Mouse (Mus musculus) cerebellum, postnatal 36 days (tissue): ENCODE results near the gene Chrnd.

Source experiments
- DNase-seq, 2 experiments: peaks; one replicate each; pipeline ENCODE4 v3.0.0; 2021 to 2022; ENCODE audit warnings: mixed read lengths in 2 of 2

The Chrnd gene

DNA sequence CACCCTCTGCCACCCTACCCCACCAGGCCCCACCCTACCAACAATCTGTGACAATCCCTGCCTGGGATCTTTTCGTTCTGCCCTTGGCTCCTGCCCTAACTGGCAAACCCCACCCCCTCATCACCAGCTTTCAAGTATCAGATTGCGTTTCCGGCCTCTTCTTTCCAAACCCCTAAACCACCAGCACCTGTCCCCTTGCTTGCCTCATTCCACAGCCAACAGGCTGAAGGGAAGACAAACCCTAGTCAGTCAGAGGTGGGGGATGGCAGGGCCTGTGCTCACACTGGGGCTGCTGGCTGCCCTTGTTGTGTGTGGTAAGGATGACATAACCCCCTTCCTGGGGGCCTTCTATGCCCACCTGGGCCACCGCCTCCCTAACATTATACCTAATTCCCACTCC is at the start of gene Chrnd:
TSS of gene Chrnd (plus strand) at position 179 of the 400 bp plus-strand sequence.
- no peak for DNase-seq

DNA sequence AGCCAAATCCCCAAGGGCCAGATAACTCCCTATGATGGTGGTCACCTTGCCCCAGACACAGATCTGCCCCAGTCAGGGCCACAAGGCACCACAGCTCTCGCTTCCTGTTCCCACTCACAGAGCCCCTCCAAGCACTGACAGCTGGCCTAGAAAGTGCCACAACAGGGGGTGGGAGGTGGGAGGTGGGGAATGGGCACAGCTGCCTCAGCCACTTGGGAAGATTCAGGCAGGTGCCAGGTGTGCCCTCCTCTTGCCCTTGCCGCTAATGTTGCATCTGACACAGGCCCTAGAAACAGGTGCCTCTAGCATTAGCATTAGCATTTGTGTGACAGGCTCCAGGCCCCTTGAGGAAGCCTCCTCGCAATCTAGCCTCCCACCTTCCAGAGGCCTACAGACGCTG is 48.9 kb upstream of the Chrnd start:
- DNase-seq: no peak

DNA sequence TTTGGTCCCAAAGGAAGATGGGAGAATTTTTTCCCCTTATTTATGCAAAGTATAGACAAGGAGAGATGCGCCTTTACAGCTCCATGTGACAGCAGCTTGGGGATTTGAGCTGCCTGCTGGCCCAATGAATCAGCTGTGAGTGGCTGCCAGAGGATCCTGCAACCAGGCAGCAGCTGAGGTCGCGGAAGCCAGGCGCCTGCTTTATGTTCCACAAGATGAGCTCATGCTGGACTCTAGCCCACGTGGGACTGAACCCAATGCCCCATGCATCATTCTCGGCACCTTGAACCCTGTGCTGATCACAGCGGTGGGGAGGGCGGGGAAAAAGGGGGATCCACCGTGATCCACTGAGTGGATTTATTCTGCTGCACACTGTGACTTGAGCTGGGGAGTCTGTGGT is 48.0 kb upstream of the Chrnd start:
- DNase-seq: peak; percentile 14 to 26

DNA sequence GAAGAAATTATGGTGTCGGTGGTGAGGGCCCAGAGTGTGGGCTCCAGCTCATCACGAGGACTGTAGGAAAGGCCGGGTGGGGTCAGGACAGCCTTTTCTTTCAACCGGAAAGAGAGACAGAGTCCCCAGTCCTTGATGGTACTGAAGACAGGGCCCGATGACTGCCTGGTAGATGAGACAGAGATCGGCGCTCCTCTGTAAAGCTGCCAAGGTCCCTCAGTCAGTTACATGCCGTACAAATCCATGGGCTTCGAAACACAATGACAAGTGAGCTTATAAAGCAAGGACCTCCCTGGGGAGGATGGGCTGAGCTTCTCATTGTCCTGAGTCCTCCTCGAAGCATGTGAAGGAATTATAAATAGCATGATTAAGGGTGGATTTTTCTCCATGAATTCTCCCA is 47.3 kb upstream of the Chrnd start:
- no peak for DNase-seq

DNA sequence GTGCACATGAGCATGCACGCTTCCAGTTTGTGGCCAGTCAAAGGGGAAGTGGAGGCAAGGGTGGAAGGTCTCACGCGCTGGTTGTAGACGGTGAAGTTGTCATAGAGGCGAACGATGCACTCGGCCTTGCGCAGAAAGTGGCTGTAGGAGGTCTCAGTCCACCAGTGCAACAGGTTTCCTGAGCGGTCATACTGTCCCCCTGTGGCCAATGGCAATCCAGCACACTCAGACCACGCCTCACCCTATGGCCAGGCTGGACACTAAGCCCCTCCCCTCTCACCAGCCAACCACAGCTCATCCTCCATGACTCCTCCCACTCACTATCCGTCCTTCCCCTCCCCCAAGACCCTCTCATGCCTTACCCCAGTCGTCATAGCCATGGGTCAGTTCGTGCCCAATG is 41.0 kb upstream of the Chrnd start:
- no peak for DNase-seq

DNA sequence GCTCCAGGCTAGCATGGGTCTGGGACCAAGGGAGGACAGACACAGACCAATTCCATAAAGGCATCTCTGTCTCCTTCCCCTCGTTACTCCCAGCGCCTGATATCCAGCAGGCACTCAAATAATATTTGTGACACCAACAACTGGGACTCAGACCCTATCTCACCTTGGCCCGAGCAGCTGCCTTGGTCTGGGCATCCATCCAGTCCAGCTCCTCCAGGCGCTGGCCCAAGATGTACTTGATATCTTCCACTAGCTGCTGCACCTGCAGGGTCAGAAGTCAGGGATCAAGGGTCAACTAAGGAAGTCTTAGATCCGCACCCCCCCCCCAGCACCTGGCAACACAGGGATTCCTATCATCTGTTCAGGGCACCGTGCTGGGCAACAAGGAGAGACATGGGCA is 39.1 kb upstream of the Chrnd start:
- DNase-seq: no peak

DNA sequence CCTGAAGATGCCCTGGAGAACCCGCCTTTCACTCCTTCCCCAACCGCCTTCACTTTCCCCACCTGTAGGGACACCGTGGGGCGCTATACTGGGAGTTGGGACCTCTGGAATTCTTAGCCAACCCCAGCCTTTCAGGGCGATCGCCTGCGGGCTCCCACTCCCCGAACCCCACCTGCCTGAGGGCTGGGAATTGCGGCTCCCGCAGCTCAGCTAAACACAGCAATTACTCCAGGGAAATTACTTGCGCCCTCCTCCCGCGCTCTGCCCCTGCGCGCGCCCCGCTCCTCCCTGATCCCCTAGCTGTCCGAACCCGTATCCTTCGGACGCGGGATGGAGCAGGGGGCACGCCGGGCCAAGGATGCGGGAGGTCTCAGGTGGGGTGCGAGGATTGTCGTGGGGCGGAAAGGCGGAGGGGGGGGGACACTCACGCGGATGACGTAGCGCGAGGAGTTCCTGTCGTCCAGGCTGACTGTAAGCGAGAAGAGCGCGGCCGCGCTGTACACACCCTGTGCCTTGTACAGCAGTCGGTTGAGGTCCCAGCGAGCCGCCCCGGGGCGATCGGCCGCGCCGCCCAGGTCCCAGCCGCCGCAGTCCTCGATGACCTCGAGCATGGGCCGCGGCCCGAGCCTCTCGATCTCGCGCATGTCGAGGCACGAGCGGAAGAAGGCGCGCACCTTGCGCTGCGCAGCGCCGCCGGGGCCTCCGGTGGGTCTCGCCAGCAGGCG is 36.5 kb upstream of the Chrnd start:
- DNase-seq: no peak

DNA sequence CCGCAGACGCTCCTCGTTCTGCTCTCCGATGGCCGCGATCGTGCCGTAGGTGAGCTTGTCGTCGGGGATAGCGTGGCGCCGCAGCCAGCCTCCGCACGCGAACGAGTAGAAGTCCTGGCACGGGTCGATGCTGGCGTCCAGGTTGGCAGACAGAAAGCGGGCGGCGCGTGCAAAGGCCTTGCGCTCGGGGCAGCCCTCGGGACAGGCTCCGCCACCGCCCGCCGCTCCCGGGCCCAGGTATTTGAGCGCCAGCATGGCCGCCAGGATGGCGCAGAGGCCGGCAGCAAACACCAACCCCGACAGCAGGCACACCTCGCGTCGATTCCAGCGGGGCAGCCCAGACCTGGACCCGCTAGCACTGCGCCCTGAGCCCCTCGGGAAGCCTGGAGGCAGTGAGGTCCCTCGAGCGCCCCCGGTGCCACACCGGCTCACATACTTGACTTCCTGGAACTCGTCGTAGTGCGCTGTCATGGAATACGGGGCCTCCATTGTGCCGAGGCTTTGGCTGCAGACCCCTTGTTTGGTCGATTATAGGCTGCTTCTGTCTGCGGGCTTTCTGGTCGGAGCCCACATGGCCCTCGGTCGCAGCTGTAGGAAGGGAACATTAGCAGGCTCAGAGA is 35.8 kb upstream of the Chrnd start:
- DNase-seq: no peak

DNA sequence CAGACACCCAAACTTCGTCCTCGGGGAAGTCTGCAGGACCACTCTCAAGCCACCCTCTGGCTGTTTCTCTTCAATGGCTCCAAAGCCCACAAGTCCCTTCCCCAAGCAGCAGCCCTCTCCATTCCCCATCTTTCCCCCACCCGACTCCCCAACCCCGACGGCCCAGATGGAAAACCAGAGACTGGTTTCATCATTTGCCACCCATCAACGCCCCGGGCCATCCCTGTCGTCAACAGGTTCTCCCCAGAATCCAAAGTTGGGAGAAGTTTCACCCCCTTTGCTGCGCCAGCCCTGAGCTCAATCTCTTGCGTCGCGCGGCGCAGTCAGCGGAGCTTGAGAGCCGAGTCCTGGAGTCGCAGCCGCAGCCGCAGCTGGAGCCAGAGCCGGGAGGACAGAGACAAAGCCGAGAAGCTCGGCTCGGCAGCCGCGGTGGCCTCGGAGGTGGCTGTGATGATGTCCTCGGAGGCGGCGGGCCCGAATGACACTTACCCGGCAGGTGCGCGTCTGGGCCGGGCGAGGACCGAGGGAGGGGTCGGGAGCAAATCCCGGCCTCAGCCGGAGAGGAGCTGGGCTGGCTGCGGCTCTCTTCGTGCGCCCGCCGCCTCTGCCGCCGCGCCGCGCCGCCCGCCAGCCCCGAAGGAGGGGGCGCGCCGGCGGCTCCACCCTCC is 34.7 kb upstream of the Chrnd start:
- no peak for DNase-seq

DNA sequence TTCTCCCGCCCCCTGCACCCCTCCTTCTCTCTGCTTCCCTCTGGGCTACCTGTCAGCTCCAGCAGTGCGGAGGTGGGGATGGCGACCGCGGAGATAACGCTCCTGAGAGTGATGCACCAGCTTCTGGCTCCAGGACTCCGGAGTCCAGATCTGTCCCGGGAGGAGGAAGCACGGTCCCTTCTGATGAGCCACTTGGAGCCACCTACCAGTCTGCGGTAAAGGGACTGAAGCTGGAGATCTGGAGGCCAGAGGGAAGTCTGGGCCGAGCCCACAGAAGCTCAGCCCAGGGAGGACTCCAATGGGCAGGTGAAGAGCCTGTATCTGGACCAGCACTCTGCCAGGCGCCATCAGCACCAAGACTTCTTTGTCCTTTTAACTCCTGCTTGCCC is 34.2 kb upstream of the Chrnd start, which contains the start of gene Ecel1:
TSS of gene Ecel1 (minus strand) at position 323 of the 389 bp plus-strand sequence.
- DNase-seq: no peak

DNA sequence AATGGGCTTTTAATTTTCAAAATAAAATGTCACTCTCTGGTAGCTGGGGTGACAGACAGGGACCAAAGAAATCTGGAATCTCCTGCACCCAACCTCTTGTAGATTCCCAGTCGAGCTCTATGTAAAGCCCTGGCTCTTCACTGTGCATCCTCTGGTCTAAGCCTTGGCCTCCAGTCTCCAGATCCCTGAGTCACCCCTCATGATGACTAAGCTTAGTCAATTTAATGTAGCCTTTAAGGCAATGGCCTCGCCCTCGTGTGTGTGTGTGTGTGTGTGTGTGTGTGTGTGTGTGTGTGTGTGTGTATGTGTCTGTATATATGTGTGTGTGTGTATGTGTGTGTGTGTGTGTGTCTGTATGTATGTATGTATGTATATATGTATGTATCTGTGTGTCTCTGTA is 31.0 kb upstream of the Chrnd start:
- DNase-seq: no peak

DNA sequence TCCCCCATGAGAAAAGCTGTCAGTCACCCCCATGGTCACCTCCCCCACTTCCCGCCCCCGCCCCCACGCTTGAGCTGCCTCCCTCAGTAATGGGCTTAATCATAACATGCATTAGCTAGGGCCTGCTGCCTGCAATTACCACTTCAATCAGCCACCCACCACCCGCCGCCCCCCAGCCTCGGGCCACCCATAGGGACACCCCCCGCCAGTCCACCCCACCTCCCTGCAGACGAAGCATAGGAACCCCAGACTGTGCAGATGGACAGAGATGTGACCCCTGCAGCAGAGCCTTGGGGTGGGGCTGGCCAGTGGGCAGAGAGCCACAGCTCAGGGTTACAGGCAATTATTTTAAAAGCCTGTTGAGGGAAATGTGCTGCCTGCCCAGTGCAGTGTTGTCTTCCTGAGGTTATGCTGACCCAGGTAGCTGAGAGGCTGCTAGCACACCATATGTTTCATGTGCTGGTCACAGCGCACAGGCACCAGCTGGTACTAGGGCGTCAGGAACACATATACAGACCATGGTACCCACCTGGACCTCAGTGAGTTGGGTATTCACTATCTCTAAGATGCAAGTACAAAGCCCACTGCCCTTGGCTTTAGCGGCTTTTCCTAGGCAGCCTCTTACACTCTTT is 26.1 kb upstream of the Chrnd start:
- no peak for DNase-seq

DNA sequence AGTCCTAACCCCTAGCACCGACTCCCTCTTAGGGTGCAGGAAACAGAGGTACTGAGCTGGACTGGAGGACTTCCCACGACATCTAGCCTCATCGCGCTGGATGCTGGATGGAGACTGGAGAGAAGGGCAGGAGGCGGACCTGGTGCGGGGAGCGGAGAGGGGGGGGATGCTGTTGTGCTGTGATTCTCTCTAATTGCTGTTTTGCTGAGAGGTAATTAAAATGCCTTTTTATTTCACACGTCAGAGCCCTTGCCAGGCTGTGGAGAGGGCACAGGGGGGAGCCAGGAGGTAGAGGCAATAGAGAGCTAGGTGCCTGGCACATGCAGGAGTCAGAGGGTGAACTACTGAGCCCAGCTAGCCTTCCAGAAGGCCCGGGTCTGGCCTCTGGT is 25.6 kb upstream of the Chrnd start:
- no peak for DNase-seq

DNA sequence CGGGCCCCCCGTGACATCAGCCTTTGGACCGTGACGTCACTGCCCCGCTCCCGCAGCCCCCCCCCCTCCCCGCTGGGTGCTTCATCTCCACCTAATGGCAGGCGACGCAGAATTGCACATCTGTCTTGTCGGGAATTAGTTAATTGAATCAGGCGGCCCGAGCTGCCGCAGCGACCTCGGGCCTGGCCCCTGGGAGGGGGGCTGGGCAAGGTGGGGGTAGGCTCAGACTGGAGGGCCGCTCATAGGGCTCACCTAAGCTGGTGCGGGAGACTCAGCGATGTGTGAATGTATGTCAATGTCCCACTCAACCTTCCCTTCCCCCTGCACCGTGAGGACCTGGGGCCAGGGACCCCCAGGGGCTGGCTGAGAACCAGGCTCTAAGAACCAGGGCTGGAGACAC is 19.9 kb upstream of the Chrnd start:
- DNase-seq: no peak

DNA sequence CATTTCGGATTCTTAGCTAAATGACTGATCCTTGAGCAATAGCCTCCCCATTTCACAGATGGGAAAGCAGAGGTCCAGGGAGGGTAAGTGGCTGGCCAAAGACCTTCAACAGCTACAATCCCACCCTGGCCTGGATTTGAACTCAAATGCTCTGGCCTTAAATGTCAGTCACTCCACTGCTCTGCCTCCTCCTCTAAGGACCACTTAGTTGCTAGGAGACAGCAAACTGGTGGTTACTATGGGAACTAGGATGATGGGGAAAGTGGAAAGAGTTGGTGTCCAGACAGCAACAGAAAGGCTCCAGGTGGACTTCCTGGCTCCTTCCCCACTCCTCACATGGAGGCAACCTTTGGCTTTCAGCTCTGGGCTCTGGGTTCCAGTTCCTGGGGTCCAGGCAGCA is 19.1 kb upstream of the Chrnd start:
- DNase-seq: no peak

DNA sequence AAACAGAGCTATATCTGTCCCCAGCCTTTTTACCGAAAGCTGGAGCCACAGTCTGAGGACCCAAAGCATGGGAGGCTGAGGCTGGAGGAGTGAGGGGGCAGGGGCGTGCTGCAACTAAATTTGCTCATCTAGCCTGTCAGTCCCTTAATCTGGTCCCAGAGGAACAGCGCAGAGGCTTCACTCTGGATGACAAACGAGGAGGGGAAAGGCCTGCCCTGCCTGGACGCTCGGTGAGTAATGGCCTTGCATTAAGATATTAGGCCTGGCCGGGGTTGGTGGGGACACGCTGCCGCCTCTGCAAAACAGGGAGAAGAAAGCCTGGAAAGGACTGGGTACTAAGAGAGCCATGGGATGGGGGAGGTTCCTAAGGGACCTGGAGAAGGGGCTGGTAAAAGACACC is 18.1 kb upstream of the Chrnd start:
- DNase-seq: no peak

DNA sequence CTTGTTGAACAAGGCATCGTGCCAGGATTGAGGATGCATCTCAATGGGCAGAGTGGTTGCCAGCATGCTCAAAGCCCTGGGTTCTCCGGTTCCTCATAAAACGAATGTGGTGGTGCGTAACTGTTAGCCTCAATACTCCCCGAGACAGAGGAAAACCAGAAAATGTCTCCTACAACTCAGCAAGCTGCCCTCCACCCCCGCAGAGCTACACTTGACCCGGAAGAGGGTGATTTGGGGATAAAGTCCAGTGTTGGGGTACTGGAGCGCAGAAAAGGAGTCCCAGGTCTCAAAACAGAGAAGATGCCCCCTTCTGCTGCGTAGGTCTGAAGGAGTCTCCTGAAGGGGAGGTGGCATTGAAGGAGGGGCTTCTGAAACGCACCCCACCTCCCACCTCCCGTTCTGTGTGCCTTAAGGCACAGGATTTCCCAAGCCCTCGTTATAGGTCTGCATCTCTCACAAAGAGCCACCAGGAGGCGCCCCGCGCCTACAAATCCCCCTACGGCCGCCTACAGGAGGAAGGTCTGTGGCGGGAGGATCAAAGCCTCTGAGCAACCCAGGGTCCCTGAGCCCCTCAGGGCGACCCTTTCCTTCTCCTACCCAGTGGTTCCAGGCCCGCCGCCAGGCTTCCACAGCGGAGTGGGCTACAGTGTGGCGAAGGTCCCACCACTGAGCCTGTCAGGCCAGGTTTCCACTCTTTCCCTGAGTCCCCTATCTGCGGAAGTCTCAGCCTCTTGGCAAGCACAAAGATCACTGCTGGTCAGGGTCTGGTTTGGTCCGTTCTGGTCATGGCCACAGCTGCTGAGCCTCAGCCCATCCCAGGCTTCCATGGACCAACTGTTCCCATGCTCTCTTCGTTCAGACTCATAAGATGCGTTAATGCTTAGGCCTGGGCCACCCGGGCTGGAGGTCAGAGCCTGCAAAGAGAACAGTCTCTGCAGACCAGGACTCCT is 16.1 kb upstream of the Chrnd start:
- DNase-seq: peak; percentile 50 to 57

DNA sequence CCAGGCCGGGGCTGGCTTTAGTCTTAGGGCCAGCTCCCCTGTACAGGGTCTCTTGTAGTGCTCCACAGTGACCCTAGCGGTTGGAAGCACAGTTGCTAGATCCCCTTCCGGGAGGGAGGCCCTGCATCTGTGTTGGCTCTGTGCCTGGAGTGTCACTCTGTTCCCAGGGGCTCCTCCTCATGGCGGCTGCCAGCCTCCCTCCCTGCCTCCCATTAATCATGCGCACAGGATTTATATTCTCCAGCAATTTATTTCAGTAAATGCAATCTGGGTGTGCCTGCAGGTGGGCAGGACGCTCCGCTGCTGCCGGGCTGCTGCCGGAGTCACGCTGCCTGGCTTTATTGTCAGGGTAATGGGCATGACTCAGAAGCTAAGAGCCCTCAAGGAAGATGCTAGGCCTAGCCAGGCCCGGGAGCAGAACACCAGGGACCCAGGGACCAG is 14.5 kb upstream of the Chrnd start:
- DNase-seq: no peak

DNA sequence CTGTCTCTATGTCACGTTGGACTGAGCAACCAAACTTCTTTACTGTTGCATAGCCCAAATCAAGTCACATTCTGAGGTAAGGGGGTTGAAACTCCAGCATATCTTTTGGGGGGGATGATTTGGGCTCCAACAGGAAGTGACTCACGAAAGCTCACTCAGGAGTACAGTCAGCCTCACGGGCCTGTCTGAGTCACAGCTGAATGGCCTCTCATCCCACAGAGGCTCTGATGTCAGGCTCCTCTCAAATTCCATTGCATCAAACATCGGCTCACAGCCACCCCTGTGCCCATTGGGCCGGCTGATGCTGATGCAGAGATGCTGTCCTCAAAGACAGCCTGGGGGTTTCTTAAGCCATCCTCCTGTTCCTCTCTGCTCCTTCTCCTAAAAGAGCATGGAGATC is 9.5 kb upstream of the Chrnd start:
- no peak for DNase-seq

DNA sequence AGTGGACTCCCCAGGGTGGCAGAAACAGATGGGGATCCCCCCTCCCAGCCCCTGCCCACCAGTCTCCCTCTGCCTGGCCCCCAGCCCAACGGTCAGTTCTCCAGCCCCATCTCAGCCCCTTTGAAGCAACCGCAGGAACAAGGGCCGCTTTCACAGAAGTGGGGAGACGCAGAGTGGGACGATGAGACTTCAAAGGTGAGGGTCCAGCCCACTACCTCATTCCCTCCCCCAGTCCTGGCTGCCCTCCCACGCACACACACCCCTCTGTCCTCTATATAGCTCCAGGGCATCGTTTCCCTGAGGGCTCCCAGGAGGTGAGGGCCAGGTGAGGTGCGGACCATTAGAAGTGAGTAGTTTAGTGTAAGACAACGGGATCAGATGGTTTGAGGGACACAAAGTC is 7.4 kb upstream of the Chrnd start, which contains the start of gene Prss56:
TSS of gene Prss56 (plus strand) at position 301 of the 400 bp plus-strand sequence.
- DNase-seq: no peak

DNA sequence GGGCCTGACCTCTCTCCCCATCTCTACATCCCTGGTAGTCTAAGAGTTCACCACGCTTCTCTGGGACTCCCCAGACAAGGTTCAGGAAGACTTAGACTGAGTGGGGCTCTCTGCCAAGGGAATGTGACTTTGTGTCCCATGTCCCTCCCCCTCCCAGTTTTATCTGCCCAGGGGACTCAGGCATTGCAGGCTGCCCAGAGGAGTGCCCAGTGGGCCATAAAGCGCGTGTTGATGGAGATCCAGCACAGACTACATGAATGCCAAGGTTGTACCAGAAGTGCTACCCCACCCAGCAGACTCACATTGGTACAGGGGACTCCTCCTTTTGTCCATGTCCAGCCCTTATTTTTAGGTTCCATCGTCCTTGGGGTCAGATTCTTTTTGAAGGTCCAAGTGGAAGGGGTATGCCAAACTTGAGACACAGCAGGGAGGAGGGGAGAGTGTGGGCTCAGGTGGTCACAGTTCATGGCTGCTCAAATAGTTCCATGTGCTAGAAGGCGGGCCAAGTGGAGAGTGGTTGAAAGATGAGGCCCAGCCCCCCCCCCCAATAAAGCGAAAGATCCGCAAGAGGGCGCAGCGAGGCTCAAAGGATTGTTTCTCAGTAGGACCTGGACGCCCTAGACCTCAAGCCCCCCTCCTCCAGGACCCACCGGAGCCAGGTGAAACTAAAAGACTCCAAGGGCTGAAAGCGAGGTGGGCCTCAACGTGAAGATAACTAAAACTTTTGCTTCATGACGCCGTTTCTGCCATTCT is 6.2 kb upstream of the Chrnd start:
- DNase-seq: no peak

DNA sequence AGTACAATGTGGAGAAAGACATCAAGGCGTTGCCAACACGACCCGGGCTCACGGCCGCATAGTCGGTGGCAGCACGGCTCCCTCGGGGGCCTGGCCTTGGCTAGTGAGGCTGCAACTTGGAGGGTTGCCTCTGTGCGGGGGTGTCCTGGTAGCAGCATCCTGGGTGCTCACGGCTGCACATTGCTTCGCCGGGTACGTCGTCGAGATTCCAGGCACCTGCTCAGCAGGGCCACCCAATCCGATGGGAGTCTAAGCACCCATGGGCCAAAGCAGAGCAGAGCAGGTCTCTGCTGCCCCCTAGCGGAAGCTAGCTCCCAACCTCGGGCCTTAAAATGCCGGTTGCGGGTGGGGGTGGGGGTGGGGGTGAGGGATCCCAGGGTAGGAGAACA is 5.7 kb upstream of the Chrnd start:
- DNase-seq: peak; percentile 72 to 76
